Mouse (Mus musculus): ENCODE results near the gene Prr3.

DNA sequence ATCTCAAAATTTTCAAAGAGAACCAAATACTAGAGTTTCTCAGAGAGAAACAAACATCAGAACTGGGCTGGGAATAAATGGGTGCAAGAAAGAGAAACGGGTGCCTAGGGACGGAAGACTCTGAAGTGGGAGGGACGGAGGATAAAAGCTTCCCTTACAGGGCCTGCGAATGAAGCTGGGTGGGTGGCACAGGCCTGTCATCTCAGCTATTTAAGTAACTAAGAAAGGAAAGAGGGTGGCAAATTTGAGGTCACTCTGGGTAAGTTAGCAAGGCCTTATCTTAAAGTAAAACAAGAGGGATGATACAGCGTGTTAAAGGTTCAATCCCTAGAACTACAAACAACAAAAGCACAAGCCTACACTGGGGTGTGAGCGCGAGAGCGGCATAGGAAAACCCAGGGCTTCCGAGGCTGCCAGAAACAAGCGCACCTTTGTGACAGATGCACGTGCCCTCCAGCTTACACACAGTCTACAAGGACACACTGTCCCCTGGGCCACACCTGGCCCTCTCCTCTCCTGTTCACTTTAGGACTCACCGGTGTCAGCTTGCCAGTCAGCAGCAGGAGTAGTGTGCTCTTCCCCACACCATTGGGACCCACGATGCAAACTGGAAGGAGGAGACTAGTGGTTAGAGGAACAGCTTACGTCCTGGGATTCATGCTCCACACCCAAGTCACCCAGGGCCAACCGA, 21.4 kb downstream of the Prr3 start:
- no peak for TF ChIP-seq CTCF (IDR thresholded peaks at IDR 0.05; ENCODE audit: insufficient read depth, low read length)
- no peak for TF ChIP-seq POLR2A (IDR thresholded peaks at IDR 0.05; ENCODE audit: borderline replicate concordance, extremely low read depth, low read depth, low read length)
